Mouse (Mus musculus) ES-E14 (cell line): ENCODE data around the gene Smim11.

Experiments used
- CHD2 ChIP-seq: IDR thresholded peaks from 2 replicates; pipeline ENCODE4 v1.6.1; 2014; ENCODE audit warnings: mild to moderate bottlenecking, low read depth, low read length, inconsistent platforms
- HCFC1 ChIP-seq: IDR thresholded peaks from 2 replicates; pipeline ENCODE4 v1.6.1; 2012; ENCODE audit warnings: low read length, inconsistent platforms, borderline replicate concordance; ENCODE audit not compliant: insufficient read depth
- MAFK ChIP-seq: IDR thresholded peaks from 2 replicates; pipeline ENCODE4 v1.6.1; 2014; ENCODE audit warnings: mild to moderate bottlenecking, low read depth, low read length, inconsistent platforms; ENCODE audit not compliant: insufficient read depth
- ZC3H11A ChIP-seq: IDR thresholded peaks from 2 replicates; pipeline ENCODE4 v1.6.1; 2012; ENCODE audit warnings: low read depth, mild to moderate bottlenecking, inconsistent platforms, low read length, borderline replicate concordance
- ZNF384 ChIP-seq: IDR thresholded peaks from 2 replicates; pipeline ENCODE4 v1.6.1; 2012; ENCODE audit warnings: low read depth, low read length, inconsistent platforms

- TF ChIP-seq MAFK = no peak
- TF ChIP-seq HCFC1 = no peak
- TF ChIP-seq CHD2 = no peak
- TF ChIP-seq ZC3H11A = no peak
- no peak for TF ChIP-seq ZNF384
Measured at GRCm38 (mm10) chr16:92316049-92316738, 15.1 kb downstream of the Smim11 start.
